In genomic region chr4:126095622-126096430, GRCm38 (mm10) we compare ENCODE assay signal across 8 mouse cellular contexts. TPM values are rescaled to one million over a fixed set of nuclear protein-coding genes. Genes with fewer than 3 reads are reported as not detected.
DNase-seq lines count a peak whose midpoint lies in the region; ATAC-seq and TF ChIP-seq lines count a peak whose summit lies in the region.
"Not testable (repeated sequence)": the region's sequence is repeated elsewhere in the genome, so short reads cannot be mapped to it uniquely, and the experiment has no call there.

No protein-coding gene starts in this region.

- peaks cover 0 to 14% of the 10 kb centered on the region in 2 experiments; a peak in 2 of 4 replicates for H3K36me3 ChIP-seq in MEL (ENCODE audit: control insufficient read depth in 1 of 2, insufficient read depth in 2 of 2, low read length in 2 of 2)
- peaks cover 30% of the 10 kb centered on the region for H3K36me3 ChIP-seq in erythroblast, embryonic 14.5 days (ENCODE audit: control insufficient read depth)
- H3K36me3 ChIP-seq in heart, embryonic 11.5 days (ENCODE audit: control insufficient read depth, insufficient read depth, low read length); hindbrain, embryonic 14.5 days (replicated peaks; ENCODE audit: control insufficient read depth, insufficient read depth); liver, embryonic 16.5 days (ENCODE audit: control insufficient read depth, insufficient read depth); midbrain, embryonic 14.5 days (ENCODE audit: control insufficient read depth, insufficient read depth, low read length); stomach, postnatal 0 days (ENCODE audit: control insufficient read depth, insufficient read depth, low read length): not testable (repeated sequence)

- WGBS in heart, embryonic 11.5 days (ENCODE audit: insufficient replicate concordance): 53% methylated on average over 14 of the region's 14 CpGs
- 63% methylated on average over 14 of the region's 14 CpGs for WGBS in hindbrain, embryonic 14.5 days
- WGBS in liver, embryonic 16.5 days (ENCODE audit: insufficient replicate concordance): 50% methylated on average over 14 of the region's 14 CpGs
- 56% methylated on average over 14 of the region's 14 CpGs for WGBS in midbrain, embryonic 14.5 days
- WGBS in stomach, postnatal 0 days: 58% methylated on average over 14 of the region's 14 CpGs

- H3K4me2 ChIP-seq in heart, embryonic 11.5 days: peak overlapping the region; percentile 83; the same call in 1 of the 2 replicates
- H3K4me2 ChIP-seq in hindbrain, embryonic 14.5 days (replicated peaks): peak overlapping the region; percentile 57
- H3K4me2 ChIP-seq in liver, embryonic 16.5 days (ENCODE audit: low read depth, low read length): peak overlapping the region; percentile 86; the same call in 1 of the 2 replicates
- peak overlapping the region; percentile 65 for H3K4me2 ChIP-seq in midbrain, embryonic 14.5 days (ENCODE audit: low read length)
- peak overlapping the region; percentile 63; the same call in 1 of the 2 replicates for H3K4me2 ChIP-seq in stomach, postnatal 0 days (replicated peaks; ENCODE audit: low read depth)

- not testable (repeated sequence) for TF ChIP-seq EP300 in MEL (IDR thresholded peaks at IDR 0.05; ENCODE audit: low read depth in 1 of 2, low read length in 2 of 2); stomach, postnatal 0 days (optimal IDR thresholded peaks at IDR 0.05)

- not testable (repeated sequence) for TF ChIP-seq RAD21 in MEL (IDR thresholded peaks at IDR 0.05; ENCODE audit: low read depth, low read length)

- ATAC-seq in heart, embryonic 11.5 days (replicated peaks; ENCODE audit: insufficient number of reproducible peaks, low FRiP score, low TSS enrichment); hindbrain, embryonic 14.5 days (ENCODE audit: low FRiP score); liver, embryonic 16.5 days (ENCODE audit: low read depth); midbrain, embryonic 14.5 days (ENCODE audit: low FRiP score, low TSS enrichment); stomach, postnatal 0 days (ENCODE audit: low FRiP score, low TSS enrichment): not testable (repeated sequence)

- H3K9me3 ChIP-seq in MEL (replicated peaks; ENCODE audit: insufficient read depth, low read length); erythroblast, embryonic 14.5 days (ENCODE audit: control insufficient read depth, low read length); heart, embryonic 11.5 days (replicated peaks; ENCODE audit: control insufficient read depth, low read length); hindbrain, embryonic 14.5 days (ENCODE audit: control insufficient read depth, low read length); liver, embryonic 16.5 days (replicated peaks; ENCODE audit: control insufficient read depth, low read length); midbrain, embryonic 14.5 days (ENCODE audit: control insufficient read depth, low read length); stomach, postnatal 0 days (ENCODE audit: control insufficient read depth, low read length): not testable (repeated sequence)

- not testable (repeated sequence) for H3K9ac ChIP-seq in MEL (ENCODE audit: control insufficient read depth, low read depth, low read length, poor library complexity, severe bottlenecking); heart, embryonic 11.5 days (ENCODE audit: low read depth, low read length); hindbrain, embryonic 14.5 days; liver, embryonic 16.5 days (ENCODE audit: low read depth, low read length); midbrain, embryonic 14.5 days (replicated peaks; ENCODE audit: low read length); stomach, postnatal 0 days (ENCODE audit: low read length)

- not testable (repeated sequence) for H3K27me3 ChIP-seq in MEL (ENCODE audit: control insufficient read depth in 1 of 2, insufficient read depth in 2 of 2, low read length in 2 of 2); erythroblast, embryonic 14.5 days (ENCODE audit: control insufficient read depth); heart, embryonic 11.5 days (ENCODE audit: control insufficient read depth, insufficient read depth, low read length); hindbrain, embryonic 14.5 days (ENCODE audit: control insufficient read depth, insufficient read depth, low read length); liver, embryonic 16.5 days (ENCODE audit: control insufficient read depth, insufficient read depth, low read depth, low read length); midbrain, embryonic 14.5 days (ENCODE audit: control insufficient read depth, insufficient read depth, low read length); stomach, postnatal 0 days (ENCODE audit: control insufficient read depth, insufficient read depth, low read length)

- not testable (repeated sequence) for TF ChIP-seq POLR2A in MEL (IDR thresholded peaks at IDR 0.05; ENCODE audit: control insufficient read depth in 1 of 2, insufficient read depth in 1 of 2, low read depth in 1 of 2, low read length in 2 of 2, poor library complexity in 1 of 2)

- not testable (repeated sequence) for H3K79me2 ChIP-seq in MEL (ENCODE audit: control insufficient read depth, insufficient read depth, low read length, poor library complexity)

- H3K4me3 ChIP-seq in MEL (ENCODE audit: control insufficient read depth in 1 of 2, insufficient read depth in 1 of 2, low read depth in 2 of 2, low read length in 2 of 2): peak overlapping the region; percentile 12 to 93; a peak in 3 of 4 replicates
- H3K4me3 ChIP-seq in erythroblast, embryonic 14.5 days (replicated peaks): peak overlapping the region; percentile 71
- H3K4me3 ChIP-seq in heart, embryonic 11.5 days (ENCODE audit: low read depth, low read length); stomach, postnatal 0 days (ENCODE audit: low read depth, low read length): not testable (repeated sequence)
- peak overlapping the region; percentile 50; the same call in 1 of the 2 replicates for H3K4me3 ChIP-seq in hindbrain, embryonic 14.5 days (replicated peaks; ENCODE audit: low read length)
- peak overlapping the region; percentile 93; the same call in 1 of the 2 replicates for H3K4me3 ChIP-seq in layer of hippocampus, adult 2 months
- H3K4me3 ChIP-seq in liver, embryonic 16.5 days (ENCODE audit: low read depth, low read length): peak overlapping the region; percentile 78
- peak overlapping the region; percentile 49; the same call in 1 of the 2 replicates for H3K4me3 ChIP-seq in midbrain, embryonic 14.5 days (replicated peaks; ENCODE audit: low read depth, low read length)

- H3K27ac ChIP-seq in MEL (ENCODE audit: control insufficient read depth, low read depth, low read length): peak overlapping the region; percentile 65
- H3K27ac ChIP-seq in heart, embryonic 11.5 days (ENCODE audit: low read depth, low read length); layer of hippocampus, adult 2 months; liver, embryonic 16.5 days (ENCODE audit: low read length); stomach, postnatal 0 days (replicated peaks): not testable (repeated sequence)
- 0 out of 2 replicates have a peak overlapping the region, but pooled peaks have one; percentile 79 for H3K27ac ChIP-seq in hindbrain, embryonic 14.5 days
- H3K27ac ChIP-seq in midbrain, embryonic 14.5 days (replicated peaks; ENCODE audit: low read depth, low read length): peak overlapping the region; percentile 79; the same call in 1 of the 2 replicates

- peaks cover 0 to 23% of the 10 kb centered on the region in 2 experiments; a peak in 3 of 4 replicates for H3K4me1 ChIP-seq in MEL (ENCODE audit: control insufficient read depth in 1 of 2, insufficient read depth in 2 of 2, low read length in 2 of 2)
- peaks cover 47% of the 10 kb centered on the region for H3K4me1 ChIP-seq in erythroblast, embryonic 14.5 days (ENCODE audit: control insufficient read depth)
- peaks cover 22% of the 10 kb centered on the region for H3K4me1 ChIP-seq in heart, embryonic 11.5 days (ENCODE audit: control insufficient read depth, insufficient read depth, low read length)
- not testable (repeated sequence) for H3K4me1 ChIP-seq in hindbrain, embryonic 14.5 days (replicated peaks; ENCODE audit: control insufficient read depth, insufficient read depth, low read length); midbrain, embryonic 14.5 days (ENCODE audit: control insufficient read depth, insufficient read depth, low read length); stomach, postnatal 0 days (replicated peaks; ENCODE audit: control insufficient read depth, insufficient read depth)
- H3K4me1 ChIP-seq in liver, embryonic 16.5 days (ENCODE audit: control insufficient read depth, low read depth, low read length): peaks cover 33% of the 10 kb centered on the region

- TF ChIP-seq CTCF in MEL (IDR thresholded peaks at IDR 0.05 in 2 of 3, conservative IDR thresholded peaks at IDR 0.05 in 1 of 3; ENCODE audit: control insufficient read depth in 1 of 3, insufficient read depth in 1 of 3, low read depth in 2 of 3, low read length in 3 of 3, poor library complexity in 1 of 3, severe bottlenecking in 1 of 3); stomach, postnatal 0 days (IDR thresholded peaks at IDR 0.05; ENCODE audit: low read depth): not testable (repeated sequence)
- TF ChIP-seq CTCF in layer of hippocampus, adult 2 months (conservative IDR thresholded peaks at IDR 0.05): peak; percentile 33; the same call in 1 of the 2 replicates

- DNase-seq in MEL (ENCODE audit: low read depth, low spot score): peak; percentile 87
- DNase-seq in hindbrain, embryonic 14.5 days (ENCODE audit: low spot score); layer of hippocampus, adult 2 months (ENCODE audit: low spot score in 2 of 2); midbrain, embryonic 14.5 days; stomach, postnatal 0 days (ENCODE audit: low spot score): not testable (repeated sequence)

RNA-seq across cellular contexts. Expression of gene Lsm10, which starts 0.6 kb away (rescaled TPM):
- total RNA-seq in MEL (2012; rRNA removed): 33.9 and 35.0 TPM in 2 replicates
- 10 to 100 TPM in 1 of 2 experiments, not detected in 1; 49.6 TPM for polyA plus RNA-seq in MEL (2012; ENCODE audit: insufficient read depth in 1 of 2, insufficient read length in 2 of 2, low read depth in 1 of 2, low replicate concordance in 2 of 2, missing spikeins in 1 of 2)
- 0.74 and 0.84 TPM in 2 replicates for polyA plus RNA-seq in erythroblast, embryonic 14.5 days (2012)
- 42.8 and 44.5 TPM in 2 replicates for polyA plus RNA-seq in heart, embryonic 11.5 days (2014; fragmentation: Nextera tagmentation; extraction: Ambion mirVana)
- 49.1 and 51.2 TPM in 2 replicates for polyA plus RNA-seq in hindbrain, embryonic 14.5 days (2014; fragmentation: Nextera tagmentation; extraction: Ambion mirVana)
- total RNA-seq in layer of hippocampus, adult 2 months (2021): 10 to 100 TPM; 13.4 to 13.8 TPM
- 23.3 and 25.3 TPM in 2 replicates for polyA plus RNA-seq in liver, embryonic 16.5 days (2015; fragmentation: Nextera tagmentation; extraction: Ambion mirVana)
- polyA plus RNA-seq in midbrain, embryonic 14.5 days (2014; fragmentation: Nextera tagmentation; extraction: Ambion mirVana): 47.8 and 51.2 TPM in 2 replicates
- polyA plus RNA-seq in stomach, postnatal 0 days (2015; fragmentation: Nextera tagmentation; extraction: Ambion mirVana): 41.8 and 46.5 TPM in 2 replicates

RNA-seq across cellular contexts. Expression of gene Stk40, which starts 7.9 kb away (rescaled TPM):
- total RNA-seq in MEL (2012; rRNA removed): 16.8 and 30.4 TPM in 2 replicates
- 100 to 1,000 TPM in 1 of 2 experiments, 10 to 100 TPM in 1; 79.4 to 270 TPM for polyA plus RNA-seq in MEL (2012; ENCODE audit: insufficient read depth in 1 of 2, insufficient read length in 2 of 2, low read depth in 1 of 2, low replicate concordance in 2 of 2, missing spikeins in 1 of 2)
- 4.2 and 4.6 TPM in 2 replicates for polyA plus RNA-seq in erythroblast, embryonic 14.5 days (2012)
- polyA plus RNA-seq in heart, embryonic 11.5 days (2014; fragmentation: Nextera tagmentation; extraction: Ambion mirVana): 18.5 and 23.2 TPM in 2 replicates
- polyA plus RNA-seq in hindbrain, embryonic 14.5 days (2014; fragmentation: Nextera tagmentation; extraction: Ambion mirVana): 24.2 and 25.2 TPM in 2 replicates
- 10 to 100 TPM; 24.8 to 26.6 TPM for total RNA-seq in layer of hippocampus, adult 2 months (2021)
- 12.7 and 12.9 TPM in 2 replicates for polyA plus RNA-seq in liver, embryonic 16.5 days (2015; fragmentation: Nextera tagmentation; extraction: Ambion mirVana)
- polyA plus RNA-seq in midbrain, embryonic 14.5 days (2014; fragmentation: Nextera tagmentation; extraction: Ambion mirVana): 21.1 and 29.4 TPM in 2 replicates
- 17.3 and 20.2 TPM in 2 replicates for polyA plus RNA-seq in stomach, postnatal 0 days (2015; fragmentation: Nextera tagmentation; extraction: Ambion mirVana)

RNA-seq across cellular contexts. Expression of gene Oscp1, which starts 37.5 kb away (rescaled TPM):
- 4.2 and 5.7 TPM in 2 replicates for total RNA-seq in MEL (2012; rRNA removed)
- polyA plus RNA-seq in MEL (2012; ENCODE audit: insufficient read depth in 1 of 2, insufficient read length in 2 of 2, low read depth in 1 of 2, low replicate concordance in 2 of 2, missing spikeins in 1 of 2): 1 to 10 TPM in 1 of 2 experiments, not detected in 1; 7.6 TPM
- 0.02 TPM in 1 of 2 replicates, not detected in the other for polyA plus RNA-seq in erythroblast, embryonic 14.5 days (2012)
- 5.3 TPM in 2 replicates for polyA plus RNA-seq in heart, embryonic 11.5 days (2014; fragmentation: Nextera tagmentation; extraction: Ambion mirVana)
- polyA plus RNA-seq in hindbrain, embryonic 14.5 days (2014; fragmentation: Nextera tagmentation; extraction: Ambion mirVana): 39.5 and 40.7 TPM in 2 replicates
- total RNA-seq in layer of hippocampus, adult 2 months (2021): 10 to 100 TPM; 41.1 to 44.5 TPM
- 1.4 TPM in 2 replicates for polyA plus RNA-seq in liver, embryonic 16.5 days (2015; fragmentation: Nextera tagmentation; extraction: Ambion mirVana)
- 34.0 and 42.7 TPM in 2 replicates for polyA plus RNA-seq in midbrain, embryonic 14.5 days (2014; fragmentation: Nextera tagmentation; extraction: Ambion mirVana)
- polyA plus RNA-seq in stomach, postnatal 0 days (2015; fragmentation: Nextera tagmentation; extraction: Ambion mirVana): 3.6 and 5.1 TPM in 2 replicates

RNA-seq across cellular contexts. Expression of gene Mrps15, which starts 49.1 kb away (rescaled TPM):
- 91.5 and 92.9 TPM in 2 replicates for total RNA-seq in MEL (2012; rRNA removed)
- polyA plus RNA-seq in MEL (2012; ENCODE audit: insufficient read depth in 1 of 2, insufficient read length in 2 of 2, low read depth in 1 of 2, low replicate concordance in 2 of 2, missing spikeins in 1 of 2): 100 to 1,000 TPM in 1 of 2 experiments, not detected in 1; 157 TPM
- polyA plus RNA-seq in erythroblast, embryonic 14.5 days (2012): 12.6 and 15.9 TPM in 2 replicates
- 136 and 155 TPM in 2 replicates for polyA plus RNA-seq in heart, embryonic 11.5 days (2014; fragmentation: Nextera tagmentation; extraction: Ambion mirVana)
- polyA plus RNA-seq in hindbrain, embryonic 14.5 days (2014; fragmentation: Nextera tagmentation; extraction: Ambion mirVana): 121 and 124 TPM in 2 replicates
- total RNA-seq in layer of hippocampus, adult 2 months (2021): 10 to 100 TPM; 46.2 to 48.6 TPM
- polyA plus RNA-seq in liver, embryonic 16.5 days (2015; fragmentation: Nextera tagmentation; extraction: Ambion mirVana): 65.7 and 69.9 TPM in 2 replicates
- 125 and 139 TPM in 2 replicates for polyA plus RNA-seq in midbrain, embryonic 14.5 days (2014; fragmentation: Nextera tagmentation; extraction: Ambion mirVana)
- 81.9 and 90.0 TPM in 2 replicates for polyA plus RNA-seq in stomach, postnatal 0 days (2015; fragmentation: Nextera tagmentation; extraction: Ambion mirVana)

RNA-seq across cellular contexts. Expression of gene Eva1b, which starts 51.7 kb away (rescaled TPM):
- total RNA-seq in MEL (2012; rRNA removed): 9.3 and 9.6 TPM in 2 replicates
- 10 to 100 TPM in 1 of 2 experiments, not detected in 1; 12.2 TPM for polyA plus RNA-seq in MEL (2012; ENCODE audit: insufficient read depth in 1 of 2, insufficient read length in 2 of 2, low read depth in 1 of 2, low replicate concordance in 2 of 2, missing spikeins in 1 of 2)
- 0.20 and 0.22 TPM in 2 replicates for polyA plus RNA-seq in erythroblast, embryonic 14.5 days (2012)
- polyA plus RNA-seq in heart, embryonic 11.5 days (2014; fragmentation: Nextera tagmentation; extraction: Ambion mirVana): 31.9 and 33.5 TPM in 2 replicates
- 13.5 and 19.2 TPM in 2 replicates for polyA plus RNA-seq in hindbrain, embryonic 14.5 days (2014; fragmentation: Nextera tagmentation; extraction: Ambion mirVana)
- total RNA-seq in layer of hippocampus, adult 2 months (2021): 1 to 10 TPM; 3.3 to 3.6 TPM
- 11.6 and 13.0 TPM in 2 replicates for polyA plus RNA-seq in liver, embryonic 16.5 days (2015; fragmentation: Nextera tagmentation; extraction: Ambion mirVana)
- 7.8 and 12.3 TPM in 2 replicates for polyA plus RNA-seq in midbrain, embryonic 14.5 days (2014; fragmentation: Nextera tagmentation; extraction: Ambion mirVana)
- polyA plus RNA-seq in stomach, postnatal 0 days (2015; fragmentation: Nextera tagmentation; extraction: Ambion mirVana): 39.7 and 39.9 TPM in 2 replicates
